ENCODE assay signal across 22 mouse cellular contexts in the genomic region with DNA sequence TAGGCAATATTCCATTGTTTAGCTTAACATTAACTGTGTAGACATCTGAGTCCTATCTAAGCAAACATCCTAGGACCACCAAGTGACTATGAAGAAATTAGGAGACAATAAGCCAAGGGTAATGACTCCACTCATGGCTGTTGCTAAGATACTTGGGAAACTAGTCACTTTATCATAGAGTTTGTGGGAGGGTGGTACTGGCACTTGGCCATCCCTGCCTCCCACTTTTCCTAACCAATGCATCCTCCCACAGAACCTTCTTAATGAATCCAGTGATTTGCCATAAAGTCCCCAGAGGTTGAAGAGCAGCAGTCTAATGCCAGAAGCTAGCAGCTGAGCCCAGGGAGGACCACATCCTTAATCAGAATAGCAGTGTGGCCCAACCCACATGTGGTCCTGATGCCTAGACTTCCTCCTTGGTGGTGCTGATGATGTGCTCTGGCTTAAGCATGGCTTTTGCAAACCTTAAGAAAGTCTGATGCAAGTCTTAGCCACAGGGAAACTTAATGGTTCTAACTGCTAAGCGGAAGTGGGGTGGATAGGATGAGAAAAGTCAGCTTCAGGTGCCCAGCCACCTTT. TPM values are rescaled to one million over a fixed set of nuclear protein-coding genes. Genes with fewer than 3 reads are reported as not detected.
"Had no signal": no experiment of that assay in that cellular context is flagged by ENCODE, and none has a peak within 500 bp of the region (broad histone marks: within the 10 kb centered on the region; RNA-seq: fewer than 3 reads in every experiment).

No protein-coding gene starts in this region.

- H3K4me1 ChIP-seq: midbrain, embryonic 15.5 days; neural tube, embryonic 13.5 days had no signal

- DNase-seq: kidney, adult 2 months; kidney, postnatal 14 days; layer of hippocampus, postnatal 36 days; right cerebral cortex, postnatal 25 days; thymus, adult 2 months; thymus, postnatal 25 days had no signal

- H3K27ac ChIP-seq: kidney, embryonic 15.5 days; limb, embryonic 13.5 days; liver, embryonic 14.5 days; midbrain, embryonic 15.5 days; neural tube, embryonic 13.5 days had no signal

- H3K27me3 ChIP-seq: kidney, embryonic 15.5 days; limb, embryonic 13.5 days; megakaryocyte, embryonic 14.5 days; midbrain, embryonic 15.5 days; neural tube, embryonic 13.5 days had no signal

- H3K4me3 ChIP-seq: kidney, embryonic 15.5 days; limb, embryonic 13.5 days; midbrain, embryonic 15.5 days; neural tube, embryonic 13.5 days had no signal

- H3K4me2 ChIP-seq: kidney, embryonic 15.5 days; limb, embryonic 13.5 days; midbrain, embryonic 11.5 days; midbrain, embryonic 15.5 days; neural tube, embryonic 13.5 days had no signal

- H3K9ac ChIP-seq: kidney, embryonic 15.5 days; limb, embryonic 13.5 days; liver, embryonic 14.5 days; midbrain, embryonic 15.5 days; neural tube, embryonic 13.5 days had no signal

- H3K9me3 ChIP-seq: kidney, embryonic 15.5 days; limb, embryonic 13.5 days; megakaryocyte, embryonic 14.5 days; midbrain, embryonic 15.5 days; neural tube, embryonic 13.5 days had no signal

- ATAC-seq: intestine, embryonic 16.5 days; midbrain, embryonic 15.5 days had no signal

- H3K36me3 ChIP-seq: kidney, embryonic 15.5 days; limb, embryonic 13.5 days; midbrain, embryonic 15.5 days; neural tube, embryonic 13.5 days had no signal

RNA-seq across cellular contexts. Expression of gene 4930503B20Rik, which starts 7.0 kb away (rescaled TPM):
- total RNA-seq: layer of hippocampus, postnatal 36 days; left cerebral cortex, adult 8-10 months; left cerebral cortex, postnatal 36 days; liver, adult 2 months had no signal
- polyA plus RNA-seq: intestine, embryonic 16.5 days; kidney, adult 2 months; kidney, embryonic 15.5 days; large intestine, adult 2 months; limb, embryonic 13.5 days; liver, adult 2 months; liver, embryonic 14.5 days; lung, embryonic 16.5 days; midbrain, embryonic 11.5 days; midbrain, embryonic 15.5 days; neural tube, embryonic 13.5 days; stomach, embryonic 14.5 days had no signal

RNA-seq across cellular contexts. Expression of gene Samd13, which starts 27.2 kb away (rescaled TPM):
- total RNA-seq: layer of hippocampus, postnatal 36 days; liver, adult 2 months had no signal
- polyA plus RNA-seq: liver, adult 2 months; testis, adult 2 months; thymus, adult 2 months had no signal

RNA-seq across cellular contexts. Expression of gene Dnase2b, which starts 42.8 kb away (rescaled TPM):
- total RNA-seq: layer of hippocampus, postnatal 36 days; left cerebral cortex, adult 8-10 months; left cerebral cortex, postnatal 36 days had no signal
- polyA plus RNA-seq: kidney, adult 2 months; large intestine, adult 2 months; limb, embryonic 13.5 days; lung, embryonic 16.5 days; midbrain, embryonic 11.5 days; midbrain, embryonic 15.5 days; neural tube, embryonic 13.5 days; stomach, embryonic 14.5 days; testis, adult 2 months; thymus, adult 2 months; urinary bladder, adult 2 months had no signal
